In the genomic region with DNA sequence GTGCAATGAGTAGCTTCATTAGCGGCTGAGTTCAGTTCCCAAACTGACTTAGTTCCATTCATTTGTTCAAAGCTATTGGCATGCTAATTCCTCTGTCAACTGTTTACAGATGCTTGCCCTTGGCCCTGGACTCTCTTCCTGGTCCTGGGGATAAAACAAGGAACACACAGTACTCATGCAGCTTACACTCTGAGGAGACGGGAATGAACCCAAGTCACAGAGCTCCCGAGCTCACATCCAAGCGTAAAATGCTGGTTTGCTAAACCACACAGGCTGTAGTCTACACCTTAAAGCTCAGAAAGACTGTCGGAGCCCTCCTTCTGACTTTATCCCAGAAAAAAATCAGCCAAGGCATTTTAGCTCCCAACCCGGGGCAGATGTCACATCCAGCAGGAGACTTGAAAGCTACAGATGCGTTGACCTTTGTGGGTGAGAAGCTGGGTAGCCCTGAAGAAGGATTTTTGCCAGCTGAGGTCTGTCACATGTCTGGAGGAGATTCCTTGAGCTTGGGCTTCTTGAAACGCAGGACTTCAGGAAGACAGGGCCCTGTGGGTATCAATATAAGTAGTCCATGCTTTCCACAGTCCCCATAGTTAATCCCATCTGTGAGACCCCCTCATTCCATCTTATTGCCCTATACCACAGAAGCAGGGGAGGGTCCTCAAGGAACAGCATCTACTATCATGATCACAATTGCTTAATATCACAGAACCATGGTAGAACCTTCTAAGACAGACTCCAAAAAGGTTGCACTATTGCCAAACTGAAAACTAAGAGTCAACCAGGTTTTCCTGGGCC, we compare ENCODE assay signal across 19 mouse cellular contexts.
A peak's percentile ranks its signal among the peaks of the same experiment; 100 is the strongest.
DNase-seq lines count a peak whose midpoint lies in the region; TF ChIP-seq lines count a peak whose summit lies in the region.
"Had no signal": no experiment of that assay in that cellular context is flagged by ENCODE, and none has a peak within 500 bp of the region (broad histone marks: within the 10 kb centered on the region; RNA-seq: fewer than 3 reads in every experiment).

No protein-coding gene starts in this region.

- TF ChIP-seq CTCF in left cerebral cortex, adult 2 months (IDR thresholded peaks at IDR 0.05), result no peak
- no peak for TF ChIP-seq CTCF in testis, adult 2 months (IDR thresholded peaks at IDR 0.05; ENCODE audit: control insufficient read depth, insufficient read depth, insufficient replicate concordance, low read depth, low read length)

- TF ChIP-seq POLR2A in testis, adult 2 months (IDR thresholded peaks at IDR 0.05; ENCODE audit: control insufficient read depth, low read depth, low read length), result no peak

- H3K4me3 ChIP-seq in left cerebral cortex, adult 2 months, result no peak overlapping the region
- H3K4me3 ChIP-seq in testis, adult 2 months (ENCODE audit: control insufficient read depth, low read depth, low read length), result no peak overlapping the region
- H3K4me3 ChIP-seq: hindbrain, embryonic 12.5 days; kidney, embryonic 15.5 days; limb, embryonic 10.5 days; stomach, embryonic 15.5 days had no signal

- DNase-seq in gastrocnemius, adult 18-20 months (ENCODE audit: low spot score), result peak; percentile 57
- DNase-seq in gastrocnemius, adult 8-10 months (ENCODE audit: low spot score in 2 of 2), result no peak
- DNase-seq in left cerebral cortex, adult 2 months (ENCODE audit: extremely low spot score in 1 of 2, low spot score in 2 of 2), result no peak
- no peak for DNase-seq in left cerebral cortex, adult 9 months (ENCODE audit: low spot score in 2 of 2)
- no peak for DNase-seq in testis, postnatal 10 days (ENCODE audit: low spot score)
- DNase-seq in urinary bladder, postnatal 10 days (ENCODE audit: low spot score), result no peak
- no peak for DNase-seq in natural killer cell, adult 2 months (ENCODE audit: low spot score in 2 of 2)
- DNase-seq: adrenal gland, postnatal 36 days; cerebellum, postnatal 10 days; layer of hippocampus, postnatal 36 days; midbrain, embryonic 14.5 days; thymus, postnatal 36 days had no signal

- H3K27ac ChIP-seq in left cerebral cortex, adult 2 months, result peak overlapping the region; percentile 17; the same call in 1 of the 2 replicates
- peak overlapping the region; percentile 63 for H3K27ac ChIP-seq in testis, adult 2 months (ENCODE audit: control insufficient read depth, insufficient read depth, low read depth, low read length)
- H3K27ac ChIP-seq: hindbrain, embryonic 12.5 days; kidney, embryonic 15.5 days; limb, embryonic 10.5 days; liver, embryonic 14.5 days; stomach, embryonic 15.5 days had no signal

- no peaks in the 10 kb centered on the region for H3K27me3 ChIP-seq in testis, adult 2 months (ENCODE audit: control insufficient read depth, insufficient read depth, low read length)
- H3K27me3 ChIP-seq: CH12.LX; hindbrain, embryonic 12.5 days; kidney, embryonic 15.5 days; stomach, embryonic 15.5 days had no signal

- no peaks in the 10 kb centered on the region for H3K36me3 ChIP-seq in testis, adult 2 months (ENCODE audit: control insufficient read depth, insufficient read depth, low read length)
- H3K36me3 ChIP-seq: hindbrain, embryonic 12.5 days; kidney, embryonic 15.5 days; limb, embryonic 10.5 days; stomach, embryonic 15.5 days had no signal

- peaks cover 2% of the 10 kb centered on the region; the same call in 1 of the 2 replicates for H3K4me1 ChIP-seq in testis, adult 2 months (ENCODE audit: control insufficient read depth, insufficient read depth, low read length)
- H3K4me1 ChIP-seq: stomach, embryonic 15.5 days had no signal

- intact Hi-C loops in left cerebral cortex, adult 2 months (cut with DNase I), result loop anchor here (2.0 to 5.0 kb wide), 2 partner anchors 71 to 90 kb away; no protein-coding TSS in a partner anchor
